ENCODE assay signal across 37 mouse cellular contexts in genomic region chr15:89291521-89291920, GRCm38 (mm10). TPM values are rescaled to one million over a fixed set of nuclear protein-coding genes. Genes with fewer than 3 reads are reported as not detected.
A peak's percentile ranks its signal among the peaks of the same experiment; 100 is the strongest.
DNase-seq lines count a peak whose midpoint lies in the region; ATAC-seq and TF ChIP-seq lines count a peak whose summit lies in the region.
"Had no signal": no experiment of that assay in that cellular context is flagged by ENCODE, and none has a peak within 500 bp of the region (broad histone marks: within the 10 kb centered on the region; RNA-seq: fewer than 3 reads in every experiment).

No protein-coding gene starts in this region.

- H3K9ac ChIP-seq in liver, embryonic 12.5 days = no peak overlapping the region
- no peak overlapping the region for H3K9ac ChIP-seq in liver, postnatal 0 days (replicated peaks)
- H3K9ac ChIP-seq in stomach, postnatal 0 days (ENCODE audit: low read length) = no peak overlapping the region
- H3K9ac ChIP-seq: embryonic facial prominence, embryonic 13.5 days; heart, embryonic 15.5 days; kidney, embryonic 15.5 days; limb, embryonic 12.5 days; stomach, embryonic 15.5 days had no signal

- 55% methylated on average over 3 of the region's 3 CpGs for WGBS in liver, embryonic 12.5 days (ENCODE audit: insufficient replicate concordance)
- WGBS in liver, postnatal 0 days (ENCODE audit: insufficient replicate concordance) = 65% methylated on average over 3 of the region's 3 CpGs
- 69% methylated on average over 3 of the region's 3 CpGs for WGBS in stomach, postnatal 0 days

- peaks cover 54% of the 10 kb centered on the region for H3K4me1 ChIP-seq in liver, embryonic 12.5 days
- no peaks in the 10 kb centered on the region for H3K4me1 ChIP-seq in liver, postnatal 0 days (ENCODE audit: insufficient read depth)
- H3K4me1 ChIP-seq in stomach, postnatal 0 days (replicated peaks; ENCODE audit: control insufficient read depth, insufficient read depth) = no peaks in the 10 kb centered on the region; the same call in 1 of the 2 replicates
- H3K4me1 ChIP-seq: embryonic facial prominence, embryonic 13.5 days; kidney, embryonic 15.5 days; limb, embryonic 12.5 days; midbrain, embryonic 10.5 days; stomach, embryonic 15.5 days had no signal

- no peak overlapping the region for H3K4me3 ChIP-seq in liver, embryonic 12.5 days
- H3K4me3 ChIP-seq in liver, postnatal 0 days (ENCODE audit: low read depth, low read length) = no peak overlapping the region
- no peak overlapping the region for H3K4me3 ChIP-seq in stomach, postnatal 0 days (ENCODE audit: low read depth, low read length)
- H3K4me3 ChIP-seq: embryonic facial prominence, embryonic 13.5 days; heart, embryonic 10.5 days; heart, embryonic 15.5 days; kidney, embryonic 15.5 days; layer of hippocampus, adult 2 months; left cerebral cortex, adult 2 months; limb, embryonic 12.5 days; midbrain, embryonic 10.5 days; stomach, embryonic 15.5 days had no signal

- DNase-seq in ZHBTc4 (ENCODE audit: low read depth, low spot score) = peak; percentile 57
- no peak for DNase-seq in liver, postnatal 0 days
- DNase-seq in stomach, postnatal 0 days (ENCODE audit: low spot score) = peak; percentile 77
- no peak for DNase-seq in kidney, postnatal 4 days
- no peak for DNase-seq in embryo, embryonic 10 days (ENCODE audit: low spot score)
- DNase-seq in cerebellum, adult 8-10 months = no peak
- DNase-seq in heart, adult 9 months (ENCODE audit: low spot score in 2 of 2) = no peak
- DNase-seq: adrenal gland, postnatal 10 days; cerebellum, adult 2 months; cerebellum, postnatal 36 days; embryo, embryonic 11 days; kidney, adult 18-20 months; kidney, postnatal 25 days; lung, adult 2 months; lung, postnatal 10 days; right cerebral cortex, postnatal 25 days; thymus, postnatal 14 days had no signal

- peak; percentile 84 for ATAC-seq in liver, embryonic 12.5 days
- ATAC-seq in liver, postnatal 0 days = peak; percentile 80
- ATAC-seq in stomach, postnatal 0 days (ENCODE audit: low FRiP score, low TSS enrichment) = peak; percentile 83
- ATAC-seq: forebrain, embryonic 16.5 days; hindbrain, embryonic 16.5 days had no signal

- peaks cover 96% of the 10 kb centered on the region for H3K36me3 ChIP-seq in liver, embryonic 12.5 days
- H3K36me3 ChIP-seq in liver, postnatal 0 days (replicated peaks; ENCODE audit: insufficient read depth, low read length) = peaks cover 73% of the 10 kb centered on the region
- peaks cover 34% of the 10 kb centered on the region for H3K36me3 ChIP-seq in stomach, postnatal 0 days (ENCODE audit: control insufficient read depth, insufficient read depth, low read length)

- H3K4me2 ChIP-seq in liver, embryonic 12.5 days = no peak overlapping the region
- no peak overlapping the region for H3K4me2 ChIP-seq in liver, postnatal 0 days (ENCODE audit: low read depth, low read length)
- no peak overlapping the region for H3K4me2 ChIP-seq in stomach, postnatal 0 days (replicated peaks; ENCODE audit: low read depth)
- H3K4me2 ChIP-seq: embryonic facial prominence, embryonic 13.5 days; heart, embryonic 15.5 days; kidney, embryonic 15.5 days; limb, embryonic 12.5 days; stomach, embryonic 15.5 days had no signal

- TF ChIP-seq EP300 in liver, postnatal 0 days (IDR thresholded peaks at IDR 0.05; ENCODE audit: low read depth) = no peak
- no peak for TF ChIP-seq EP300 in stomach, postnatal 0 days (optimal IDR thresholded peaks at IDR 0.05)

- H3K9me3 ChIP-seq in liver, embryonic 12.5 days (replicated peaks) = no peaks in the 10 kb centered on the region
- H3K9me3 ChIP-seq in liver, postnatal 0 days (ENCODE audit: low read length) = no peaks in the 10 kb centered on the region
- no peaks in the 10 kb centered on the region for H3K9me3 ChIP-seq in stomach, postnatal 0 days (ENCODE audit: control insufficient read depth, low read length)
- H3K9me3 ChIP-seq: embryonic facial prominence, embryonic 13.5 days; heart, embryonic 10.5 days; heart, embryonic 15.5 days; kidney, embryonic 15.5 days; limb, embryonic 12.5 days; midbrain, embryonic 10.5 days; stomach, embryonic 15.5 days had no signal

- H3K27me3 ChIP-seq in liver, embryonic 12.5 days (replicated peaks) = no peaks in the 10 kb centered on the region
- no peaks in the 10 kb centered on the region for H3K27me3 ChIP-seq in liver, postnatal 0 days (ENCODE audit: insufficient read depth, low read length)
- no peaks in the 10 kb centered on the region for H3K27me3 ChIP-seq in stomach, postnatal 0 days (ENCODE audit: control insufficient read depth, insufficient read depth, low read length)
- H3K27me3 ChIP-seq: embryonic facial prominence, embryonic 13.5 days; heart, embryonic 15.5 days; kidney, embryonic 15.5 days; limb, embryonic 12.5 days; stomach, embryonic 15.5 days had no signal

- no peak for TF ChIP-seq CTCF in liver, postnatal 0 days (IDR thresholded peaks at IDR 0.05; ENCODE audit: low read depth)
- TF ChIP-seq CTCF in stomach, postnatal 0 days (IDR thresholded peaks at IDR 0.05; ENCODE audit: low read depth) = no peak

- H3K27ac ChIP-seq in liver, embryonic 12.5 days = peak overlapping the region; percentile 61
- H3K27ac ChIP-seq in liver, postnatal 0 days (ENCODE audit: low read depth) = no peak overlapping the region
- H3K27ac ChIP-seq in stomach, postnatal 0 days (replicated peaks) = no peak overlapping the region
- H3K27ac ChIP-seq: embryonic facial prominence, embryonic 13.5 days; heart, embryonic 10.5 days; heart, embryonic 15.5 days; kidney, embryonic 15.5 days; layer of hippocampus, adult 2 months; left cerebral cortex, adult 2 months; limb, embryonic 12.5 days; macrophage; midbrain, embryonic 10.5 days; stomach, embryonic 15.5 days had no signal

RNA-seq across cellular contexts. Expression of gene Sbf1, which starts 23.6 kb away (rescaled TPM):
- polyA plus RNA-seq in liver, embryonic 12.5 days (2016; fragmentation: Nextera tagmentation; extraction: Ambion mirVana) = 32.5 and 34.1 TPM in 2 replicates
- polyA plus RNA-seq in liver, postnatal 0 days (2015; fragmentation: Nextera tagmentation; extraction: Ambion mirVana) = 16.5 and 17.0 TPM in 2 replicates
- polyA plus RNA-seq in stomach, postnatal 0 days (2015; fragmentation: Nextera tagmentation; extraction: Ambion mirVana) = 27.6 and 31.9 TPM in 2 replicates

RNA-seq across cellular contexts. Expression of gene Adm2, which starts 31.0 kb away (rescaled TPM):
- 3.3 TPM in 2 replicates for polyA plus RNA-seq in liver, embryonic 12.5 days (2016; fragmentation: Nextera tagmentation; extraction: Ambion mirVana)
- polyA plus RNA-seq in liver, postnatal 0 days (2015; fragmentation: Nextera tagmentation; extraction: Ambion mirVana) = 1.4 and 3.7 TPM in 2 replicates
- polyA plus RNA-seq in stomach, postnatal 0 days (2015; fragmentation: Nextera tagmentation; extraction: Ambion mirVana) = 0.44 and 0.47 TPM in 2 replicates
- polyA plus RNA-seq: cerebellum, adult 2 months; embryonic facial prominence, embryonic 13.5 days; forebrain, embryonic 16.5 days; hindbrain, embryonic 16.5 days; macrophage; midbrain, postnatal 0 days; neural tube, embryonic 14.5 days; urinary bladder, adult 2 months had no signal

RNA-seq across cellular contexts. Expression of gene Miox, which starts 42.7 kb away (rescaled TPM):
- polyA plus RNA-seq in liver, embryonic 12.5 days (2016; fragmentation: Nextera tagmentation; extraction: Ambion mirVana) = 2.4 and 3.7 TPM in 2 replicates
- polyA plus RNA-seq in liver, postnatal 0 days (2015; fragmentation: Nextera tagmentation; extraction: Ambion mirVana) = 22.9 and 27.0 TPM in 2 replicates
- 0.17 TPM in 1 of 2 replicates, not detected in the other for polyA plus RNA-seq in stomach, postnatal 0 days (2015; fragmentation: Nextera tagmentation; extraction: Ambion mirVana)
- polyA plus RNA-seq: cerebellum, adult 2 months; embryonic facial prominence, embryonic 13.5 days; forebrain, embryonic 11.5 days; forebrain, embryonic 16.5 days; gonadal fat pad, adult 2 months; heart, embryonic 10.5 days; hindbrain, embryonic 11.5 days; hindbrain, embryonic 16.5 days; intestine, embryonic 14.5 days; limb, embryonic 12.5 days; macrophage; midbrain, embryonic 10.5 days; midbrain, postnatal 0 days; neural tube, embryonic 14.5 days; urinary bladder, adult 2 months had no signal

Comparison
In these comparisons a context has a peak if more than half of its experiments do, and no peak if none do; other contexts are left out.
1. DNase-seq: peak in ZHBTc4 (single experiment) and stomach, postnatal 0 days (single experiment); none in liver, postnatal 0 days (single experiment), kidney, postnatal 4 days (0 of 2), embryo, embryonic 10 days (single experiment), cerebellum, adult 8-10 months (single experiment) and heart, adult 9 months (0 of 2).
2. Peak in every context shown above with its lines, with median percentiles within 50 percentile points of each other: ATAC-seq.